Mouse (Mus musculus) MEL (cell line): Measurements from ENCODE around the gene Gm45808. TPM values are rescaled to one million over a fixed set of nuclear protein-coding genes. Genes with fewer than 3 reads are reported as not detected.

Experiments used
- DNase-seq: peaks from one replicate; pipeline ENCODE4 v3.0.0; 2011; ENCODE audit warnings: low read depth, low spot score
- H3K27ac ChIP-seq: 2 replicates; pipeline ENCODE4 v1.5.1; 2012; ENCODE audit warnings: low read depth, mild to moderate bottlenecking, control low read depth, low read length, moderate library complexity; ENCODE audit not compliant: control insufficient read depth
- H3K27me3 ChIP-seq, 2 experiments: fragments of 150-350 bp in 1 of 2; sonication (generic) in 1 of 2; 2 replicates each; pipeline ENCODE4 v1.6.1; 2012; ENCODE audit warnings: low read length in 2 of 2, mild to moderate bottlenecking in 2 of 2, improper control_type of control experiment in 1 of 2, moderate library complexity in 1 of 2; ENCODE audit not compliant: insufficient read depth in 2 of 2, control insufficient read depth in 1 of 2
- H3K36me3 ChIP-seq, 2 experiments: 2 replicates each; pipeline ENCODE4 v1.6.1; 2012 to 2014; ENCODE audit warnings: low read length in 2 of 2, improper control_type of control experiment in 1 of 2, inconsistent platforms in 1 of 2, mild to moderate bottlenecking in 1 of 2; ENCODE audit not compliant: insufficient read depth in 2 of 2, control insufficient read depth in 1 of 2
- H3K4me1 ChIP-seq, 2 experiments: fragments of 150-350 bp in 1 of 2; sonication (generic) in 1 of 2; 2 replicates each; pipeline ENCODE4 v1.6.1; 2012; ENCODE audit warnings: low read length in 2 of 2, improper control_type of control experiment in 1 of 2, mild to moderate bottlenecking in 1 of 2; ENCODE audit not compliant: insufficient read depth in 2 of 2, control insufficient read depth in 1 of 2
- H3K4me3 ChIP-seq, 2 experiments: fragments of 150-350 bp in 1 of 2; sonication (generic) in 1 of 2; 2 replicates each; pipeline ENCODE4 v1.5.1; 2012; ENCODE audit warnings: low read depth in 2 of 2, low read length in 2 of 2, mild to moderate bottlenecking in 2 of 2, moderate library complexity in 2 of 2, control low read depth in 1 of 2, improper control_type of control experiment in 1 of 2; ENCODE audit not compliant: control insufficient read depth in 1 of 2, insufficient read depth in 1 of 2
- H3K79me2 ChIP-seq: 2 replicates; pipeline ENCODE4 v1.6.1; 2012; ENCODE audit warnings: mild to moderate bottlenecking, low read length, moderate library complexity; ENCODE audit not compliant: control insufficient read depth, poor library complexity, insufficient read depth
- H3K9ac ChIP-seq: 2 replicates; pipeline ENCODE4 v1.6.1; 2012; ENCODE audit warnings: low read depth, mild to moderate bottlenecking, control low read depth, low read length, moderate library complexity; ENCODE audit not compliant: control insufficient read depth, poor library complexity, severe bottlenecking
- H3K9me3 ChIP-seq: fragments of 150-350 bp; sonication (generic); replicated peaks from 2 replicates; pipeline ENCODE4 v1.6.1; 2012; ENCODE audit warnings: mild to moderate bottlenecking, low read length, improper control_type of control experiment, moderate library complexity; ENCODE audit not compliant: insufficient read depth
- BHLHE40 ChIP-seq: IDR thresholded peaks from 2 replicates; pipeline ENCODE4 v1.6.1; 2012; ENCODE audit warnings: low read depth, mild to moderate bottlenecking, inconsistent platforms, low read length, improper control_type of control experiment, borderline replicate concordance
- CHD2 ChIP-seq: IDR thresholded peaks from 2 replicates; pipeline ENCODE4 v1.6.1; 2011; ENCODE audit warnings: low read length, improper control_type of control experiment
- E2F4 ChIP-seq: IDR thresholded peaks from 2 replicates; pipeline ENCODE4 v1.6.1; 2011; ENCODE audit warnings: low read depth, low read length, improper control_type of control experiment, borderline replicate concordance
- ELF1 ChIP-seq: IDR thresholded peaks from 2 replicates; pipeline ENCODE4 v1.6.1; 2014; ENCODE audit warnings: low read depth, mild to moderate bottlenecking, inconsistent platforms, low read length, improper control_type of control experiment, moderate library complexity
- ETS1 ChIP-seq: IDR thresholded peaks from 2 replicates; pipeline ENCODE4 v1.6.1; 2012; ENCODE audit warnings: low read depth, mild to moderate bottlenecking, inconsistent platforms, low read length, improper control_type of control experiment, moderate library complexity
- GATA1 ChIP-seq: IDR thresholded peaks from 2 replicates; pipeline ENCODE4 v1.6.1; 2011; ENCODE audit warnings: low read depth, low read length, improper control_type of control experiment
- JUND ChIP-seq: IDR thresholded peaks from 2 replicates; pipeline ENCODE4 v1.6.1; 2011; ENCODE audit warnings: low read depth, mild to moderate bottlenecking, improper control_type of control experiment, low read length
- MAFK ChIP-seq: IDR thresholded peaks from 2 replicates; pipeline ENCODE4 v1.6.1; 2011; ENCODE audit warnings: low read depth, mild to moderate bottlenecking, low read length, improper control_type of control experiment, borderline replicate concordance
- MAX ChIP-seq: IDR thresholded peaks from 2 replicates; pipeline ENCODE4 v1.6.1; 2011; ENCODE audit warnings: low read length, improper control_type of control experiment
- MYC ChIP-seq: IDR thresholded peaks from 2 replicates; pipeline ENCODE4 v1.6.1; 2011; ENCODE audit warnings: low read depth, mild to moderate bottlenecking, low read length, improper control_type of control experiment, moderate library complexity
- NELFE ChIP-seq: IDR thresholded peaks from 2 replicates; pipeline ENCODE4 v1.6.1; 2011; ENCODE audit warnings: low read depth, low read length, improper control_type of control experiment
- POLR2A ChIP-seq, 2 experiments: IDR thresholded peaks; 2 replicates each; pipeline ENCODE4 v1.6.1; 2011 to 2012; ENCODE audit warnings: low read length in 2 of 2, mild to moderate bottlenecking in 2 of 2, control low read depth in 1 of 2, improper control_type of control experiment in 1 of 2, low read depth in 1 of 2, moderate library complexity in 1 of 2; ENCODE audit not compliant: control insufficient read depth in 1 of 2, insufficient read depth in 1 of 2, poor library complexity in 1 of 2
- POLR2AphosphoS2 ChIP-seq: IDR thresholded peaks from 2 replicates; pipeline ENCODE4 v1.6.1; 2011; ENCODE audit warnings: low read length, improper control_type of control experiment
- POLR2AphosphoS5 ChIP-seq: IDR thresholded peaks from 2 replicates; pipeline ENCODE4 v1.6.1; 2012; ENCODE audit warnings: low read depth, borderline replicate concordance, mild to moderate bottlenecking, inconsistent platforms, low read length, moderate library complexity, mixed read lengths
- RCOR1 ChIP-seq: IDR thresholded peaks from 2 replicates; pipeline ENCODE4 v1.6.1; 2012; ENCODE audit warnings: low read depth, mild to moderate bottlenecking, inconsistent platforms, low read length, improper control_type of control experiment
- SMC3 ChIP-seq: IDR thresholded peaks from 2 replicates; pipeline ENCODE4 v1.6.1; 2011; ENCODE audit warnings: low read depth, low read length, improper control_type of control experiment
- TCF12 ChIP-seq: IDR thresholded peaks from 2 replicates; pipeline ENCODE4 v1.6.1; 2014; ENCODE audit warnings: low read depth, mild to moderate bottlenecking, inconsistent platforms, low read length, improper control_type of control experiment, moderate library complexity
- UBTF ChIP-seq: IDR thresholded peaks from 2 replicates; pipeline ENCODE4 v1.6.1; 2012; ENCODE audit warnings: low read depth, mild to moderate bottlenecking, inconsistent platforms, low read length, improper control_type of control experiment, moderate library complexity, borderline replicate concordance; ENCODE audit not compliant: insufficient read depth
- USF2 ChIP-seq, 2 experiments: IDR thresholded peaks; 2 replicates each; pipeline ENCODE4 v1.6.1; 2011 to 2012; ENCODE audit warnings: improper control_type of control experiment in 2 of 2, low read length in 2 of 2, borderline replicate concordance in 1 of 2, inconsistent platforms in 1 of 2, low read depth in 1 of 2, mild to moderate bottlenecking in 1 of 2; ENCODE audit not compliant: insufficient read depth in 1 of 2
- ZKSCAN1 ChIP-seq: IDR thresholded peaks from 2 replicates; pipeline ENCODE4 v1.6.1; 2012; ENCODE audit warnings: low read depth, mild to moderate bottlenecking, inconsistent platforms, low read length, improper control_type of control experiment, moderate library complexity
- polyA plus RNA-seq, 2 experiments: library from polyadenylated mRNA; stranded (reverse) in 1 of 2; unstranded in 1 of 2; fragments of >175 nt in 1 of 2; fragments of >200 nt in 1 of 2; gene quantifications; 2 replicates each; pipeline versions ENCODE4 v1.2.1 to v1.2.4; 2012; ENCODE audit warnings: low replicate concordance in 2 of 2, low read depth in 1 of 2; ENCODE audit not compliant: insufficient read length in 2 of 2, insufficient read depth in 1 of 2, missing spikeins in 1 of 2
- total RNA-seq: library from RNA; depleted of rRNA; stranded (reverse); fragments of 300-350 nt; gene quantifications from 2 replicates; pipeline ENCODE4 v1.2.3, GENCODE M21; 2012

The Gm45808 gene
- total and polyA plus RNA-seq, 3 experiments: not detected

DNA sequence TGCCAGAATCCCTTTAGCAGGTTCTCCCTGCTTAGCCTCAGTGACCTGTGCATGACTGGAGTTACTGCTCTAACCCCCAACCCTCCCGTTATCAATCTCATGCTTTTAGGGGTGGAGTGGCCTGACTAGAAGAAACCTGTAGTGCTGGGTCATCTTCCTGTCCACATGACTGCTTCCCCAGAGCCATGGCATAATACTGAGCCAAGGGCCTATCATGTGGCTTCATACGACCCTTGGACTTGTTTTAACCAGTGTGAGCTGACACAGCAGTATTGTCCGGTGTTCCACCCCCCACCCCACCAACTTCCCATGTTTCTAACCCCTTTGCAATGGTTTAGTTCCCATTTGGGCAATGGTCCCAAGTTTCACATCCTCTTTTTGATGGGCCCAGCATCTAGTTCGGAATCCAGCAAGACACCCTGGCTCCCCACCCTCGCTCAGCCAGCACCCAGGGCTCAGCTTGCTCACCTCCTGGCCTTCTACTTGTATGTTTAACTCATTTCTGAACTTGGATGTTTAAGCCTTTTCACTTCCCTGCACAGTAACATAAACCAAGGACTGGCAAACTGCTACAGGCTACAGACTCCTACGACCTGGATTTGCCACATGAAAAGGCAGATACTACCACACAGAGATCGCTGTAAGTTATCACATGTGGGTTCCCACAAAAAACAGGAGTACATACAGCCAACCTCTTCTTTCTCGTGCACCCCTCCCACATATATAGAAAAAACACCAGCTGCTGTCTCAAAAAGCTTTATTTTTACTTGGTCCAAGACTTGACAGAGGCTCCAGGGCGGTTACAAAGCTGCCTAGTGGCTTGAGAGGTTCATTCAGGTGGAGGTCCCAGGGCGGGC is 29.2 kb downstream of the Gm45808 start (continued):
- 0 out of 2 replicates have a peak, but pooled peaks have one; percentile 12 for TF ChIP-seq ETS1
- TF ChIP-seq POLR2AphosphoS2: peak; percentile 99
- no peak; the same call in none of the 2 replicates for TF ChIP-seq SMC3
- TF ChIP-seq E2F4: no peak
- peak; percentile 49 for TF ChIP-seq CHD2
- 0 out of 2 replicates have a peak, but pooled peaks have one; percentile 70 for TF ChIP-seq MAFK
- no peak for TF ChIP-seq POLR2AphosphoS5
- TF ChIP-seq ZKSCAN1: no peak
- no peak for TF ChIP-seq MAX
- TF ChIP-seq GATA1: no peak
- no peak for TF ChIP-seq TCF12
- no peak for TF ChIP-seq UBTF
- TF ChIP-seq NELFE: peak; percentile 47; the same call in 1 of the 2 replicates
- TF ChIP-seq JUND: no peak
- TF ChIP-seq BHLHE40: peak; percentile 9; the same call in 1 of the 2 replicates
- 0 out of 2 replicates have a peak, but pooled peaks have one; percentile 35 for TF ChIP-seq MYC
- no peak for TF ChIP-seq ELF1
- TF ChIP-seq POLR2A (IDR thresholded peaks at IDR 0.05; ENCODE audit: control insufficient read depth in 1 of 2, insufficient read depth in 1 of 2, low read depth in 1 of 2, low read length in 2 of 2, poor library complexity in 1 of 2): peak; percentile 23 to 74; a peak in 3 of 4 replicates
- TF ChIP-seq, all 39 proteins: peak for 10

DNA sequence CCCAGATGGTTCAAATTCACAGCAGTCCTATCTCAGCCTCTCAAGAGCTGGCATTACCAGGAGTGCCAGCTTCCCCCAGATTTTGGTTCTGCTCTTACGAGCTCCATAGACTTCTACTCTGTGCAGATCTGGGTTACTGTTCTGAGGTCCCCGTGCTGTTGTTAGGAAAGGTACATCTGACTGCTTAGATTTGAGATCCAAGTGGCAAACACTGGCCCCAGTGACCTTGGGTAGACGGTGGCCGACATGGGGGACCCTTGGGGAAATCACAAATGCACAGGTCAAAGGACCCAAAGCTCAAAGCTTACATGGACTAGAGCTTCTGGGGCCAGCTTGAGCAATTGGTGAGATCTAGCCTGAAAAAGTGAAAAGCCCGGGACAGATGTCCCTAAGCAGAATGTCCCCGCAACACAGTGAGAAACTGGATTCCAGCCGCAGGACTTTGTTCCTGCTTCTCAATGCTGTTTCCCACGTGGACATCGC is 29.8 kb downstream of the Gm45808 start:
- Histone ChIP-seq H3K27me3 (no peaks in the 10 kb centered on the region), H3K36me3 (peaks cover 8 to 22% of the 10 kb centered on the region in 2 experiments), H3K27ac (peak overlapping the region; percentile 28; the same call in 1 of the 2 replicates), H3K4me1 (peaks cover 7 to 22% of the 10 kb centered on the region in 2 experiments; a peak in 3 of 4 replicates), H3K79me2 (peaks cover 22% of the 10 kb centered on the region), H3K4me3 (no peak overlapping the region), H3K9ac (peak overlapping the region; percentile 93), H3K9me3 (no peaks in the 10 kb centered on the region)
- TF ChIP-seq USF2 (IDR thresholded peaks at IDR 0.05; ENCODE audit: borderline replicate concordance in 1 of 2, insufficient read depth in 1 of 2, low read depth in 1 of 2, low read length in 2 of 2): no peak
- TF ChIP-seq RCOR1: 0 out of 2 replicates have a peak, but pooled peaks have one; percentile 7
- DNase-seq: peak; percentile 42
